Mouse (Mus musculus) neural tube, embryonic 10.5 days (tissue): Measurements from ENCODE around the gene Birc5.
A peak's percentile ranks its signal among the peaks of the same experiment; 100 is the strongest.
"Not testable (repeated sequence)": the region's sequence is repeated elsewhere in the genome, so short reads cannot be mapped to it uniquely, and the experiment has no call there.

Source experiments
- DNase-seq: peaks from one replicate; pipeline ENCODE4 v3.0.0-alpha.2; 2017; ENCODE audit warnings: low spot score; ENCODE audit errors: extremely low spot score

Birc5 gene

DNA sequence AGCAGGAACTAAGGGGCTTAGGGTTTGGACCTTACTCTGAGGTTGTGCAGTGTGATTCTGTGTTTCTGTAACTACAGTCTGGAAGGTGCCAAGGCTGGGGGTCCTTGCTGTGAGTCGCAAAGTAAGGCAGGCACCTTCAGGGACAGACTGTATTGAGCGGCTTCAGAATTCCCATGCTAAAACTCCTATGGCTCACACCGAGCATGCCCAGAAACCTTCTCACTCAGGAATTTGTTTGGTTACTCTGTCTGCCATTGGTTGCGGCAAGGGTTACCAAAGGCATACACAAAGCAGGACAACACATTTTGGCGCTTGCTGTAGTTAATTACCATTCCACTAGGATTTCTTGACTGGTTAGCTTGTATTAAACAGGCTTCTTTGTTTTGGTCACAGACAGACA lies 22.9 kb upstream of the Birc5 start:
- DNase-seq = no peak

DNA sequence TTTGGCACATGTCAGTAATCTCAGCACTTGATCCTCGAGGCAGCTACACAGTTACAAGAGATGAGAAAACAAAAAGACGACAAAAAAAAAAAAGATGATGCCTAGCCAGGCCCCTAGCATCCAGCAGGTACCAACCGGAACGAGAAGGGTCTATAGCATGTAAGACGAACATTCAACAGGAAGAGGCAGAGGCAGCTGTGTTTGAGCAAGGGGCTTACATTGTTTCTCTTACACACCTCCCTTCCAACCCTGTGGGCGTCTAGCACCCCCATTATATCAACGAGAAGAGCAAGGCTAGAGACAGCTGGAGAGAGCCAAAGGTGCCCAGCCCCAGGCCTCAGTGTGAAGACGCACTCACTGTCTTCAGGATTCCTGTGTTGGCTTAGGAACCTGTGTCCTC lies 22.1 kb upstream of the Birc5 start:
- no peak for DNase-seq

DNA sequence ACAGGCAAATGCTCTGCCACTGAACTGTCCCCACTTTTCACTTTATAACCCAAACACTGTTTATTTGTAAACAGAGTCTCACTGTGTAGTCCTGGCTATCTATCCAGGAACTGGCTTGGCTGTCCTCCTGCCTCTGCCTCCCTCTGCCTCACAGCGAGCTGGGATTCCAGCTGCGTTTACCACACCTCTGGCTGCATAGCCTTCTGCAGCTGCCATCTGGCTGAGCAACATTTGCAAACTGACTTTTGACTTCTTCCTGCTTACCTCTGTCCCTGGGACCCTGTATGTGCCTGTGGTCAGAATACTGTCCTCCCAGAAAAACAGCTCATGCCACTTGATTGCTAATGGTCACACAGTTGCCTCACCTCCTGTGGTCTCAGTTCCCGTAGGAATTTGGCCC lies 21.7 kb upstream of the Birc5 start:
- DNase-seq = no peak

DNA sequence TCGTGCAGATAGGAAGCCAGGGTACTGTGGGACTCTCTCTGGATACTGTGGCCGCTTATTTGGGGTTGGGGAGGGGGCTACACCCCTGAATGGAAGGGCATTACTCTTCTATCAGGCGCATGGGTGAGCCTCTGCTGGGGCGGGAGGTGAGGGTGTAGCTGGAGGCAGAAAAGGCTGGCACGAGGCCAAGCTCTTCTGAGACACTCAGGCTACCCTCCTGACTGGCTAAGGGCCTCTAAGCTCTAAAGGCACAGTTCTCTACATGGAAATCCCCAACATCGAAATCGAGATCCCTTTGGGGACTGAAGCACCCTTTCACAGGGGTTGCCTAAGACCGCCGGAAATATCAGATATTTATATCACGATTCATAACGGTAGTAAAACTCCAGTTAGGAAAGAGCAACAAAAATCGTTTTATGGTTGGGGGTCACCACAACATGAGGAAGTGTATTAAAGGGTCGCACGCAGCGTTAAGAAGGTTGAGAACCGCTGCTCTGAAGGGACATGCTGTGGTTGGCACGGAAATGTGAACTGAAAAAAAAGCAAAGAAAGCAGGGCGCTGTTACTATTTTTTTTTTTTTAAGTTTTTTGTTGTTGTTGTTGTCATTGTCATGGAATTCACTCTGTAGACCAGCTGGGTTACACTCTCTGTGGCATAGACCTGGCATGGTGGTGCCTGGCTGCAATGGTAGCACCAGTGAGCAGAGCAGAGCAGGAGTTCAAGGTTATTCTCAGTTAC lies 20.7 kb upstream of the Birc5 start:
- no peak for DNase-seq

DNA sequence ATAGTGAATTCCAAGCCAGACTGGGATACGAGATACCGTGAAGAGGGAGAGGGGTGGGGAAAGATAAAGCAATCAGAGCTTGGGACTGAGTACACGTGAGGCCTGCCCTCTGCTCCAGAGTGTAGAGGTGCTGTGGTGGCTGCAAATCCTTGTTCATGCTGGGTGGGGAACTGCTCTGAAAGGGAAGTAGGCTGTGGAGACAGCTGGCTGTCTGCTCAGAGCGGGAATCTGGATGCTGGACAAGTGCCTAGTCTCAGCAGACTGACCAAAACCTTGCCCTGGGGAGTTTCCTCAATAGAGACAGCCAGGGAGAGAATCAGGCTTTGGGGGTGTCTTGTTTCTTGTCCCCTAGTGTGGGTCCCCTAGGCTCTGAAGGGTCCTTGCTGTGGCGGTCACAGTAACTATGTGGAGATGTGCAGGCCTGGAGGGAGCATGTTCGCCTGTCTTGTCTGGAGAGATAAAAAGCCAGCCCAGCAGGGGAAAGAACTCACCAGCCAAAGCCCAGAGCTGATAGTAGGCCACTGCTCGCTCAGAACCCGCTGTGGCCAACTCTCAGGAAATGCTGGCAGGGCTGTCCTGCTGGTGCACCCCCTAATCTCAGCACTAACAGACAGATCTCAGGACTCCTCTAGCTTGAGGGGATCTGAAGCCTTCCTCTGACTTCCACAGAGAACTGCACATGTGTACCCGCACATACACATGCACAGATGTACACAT lies 20.0 kb upstream of the Birc5 start:
- DNase-seq = no peak

DNA sequence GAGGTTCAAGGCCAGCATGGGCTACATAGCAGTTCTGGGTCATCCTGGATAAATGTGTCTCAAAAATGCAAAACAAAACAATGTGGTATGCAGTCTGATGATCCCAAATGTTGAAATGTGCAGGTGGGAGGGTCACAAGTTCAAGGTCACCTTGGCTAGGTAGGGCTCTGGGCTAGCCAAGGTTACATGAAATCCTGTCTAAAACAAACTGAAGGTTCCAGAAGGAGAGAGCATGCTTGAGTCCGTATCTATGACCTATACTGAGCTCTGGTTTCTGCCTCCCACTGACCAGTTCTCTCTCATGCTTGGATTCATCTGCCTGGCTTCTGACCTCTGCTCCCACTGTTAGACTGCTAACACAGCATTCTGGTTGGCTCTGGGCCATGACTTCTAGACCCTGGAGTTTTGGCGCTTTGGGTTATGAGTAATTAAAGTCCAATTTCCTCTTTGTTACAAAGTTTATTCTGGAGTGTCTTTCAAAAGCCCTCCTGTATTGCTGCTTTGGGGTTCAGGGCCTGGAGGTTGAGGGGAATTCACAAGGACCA lies 19.3 kb upstream of the Birc5 start:
- DNase-seq = no peak

DNA sequence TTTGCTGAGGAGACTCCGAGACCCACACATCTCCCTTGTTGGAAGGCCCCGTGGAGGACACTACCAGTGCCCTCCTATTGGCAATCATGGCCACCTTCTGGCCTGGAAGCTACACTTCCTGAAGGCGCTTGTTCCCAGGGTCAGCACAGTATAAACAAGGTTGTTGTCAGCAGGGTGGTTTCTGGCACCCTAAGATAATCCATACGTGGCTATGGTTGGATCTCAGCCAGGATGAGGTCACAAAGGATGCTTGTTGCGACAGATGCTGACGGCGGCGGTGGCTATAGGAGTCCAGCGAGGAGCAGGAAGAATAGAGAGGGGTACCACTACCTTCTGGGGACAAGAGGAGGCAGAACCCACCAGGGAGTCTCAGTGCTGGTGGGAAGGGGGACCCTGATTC lies 18.6 kb upstream of the Birc5 start:
- no peak for DNase-seq

DNA sequence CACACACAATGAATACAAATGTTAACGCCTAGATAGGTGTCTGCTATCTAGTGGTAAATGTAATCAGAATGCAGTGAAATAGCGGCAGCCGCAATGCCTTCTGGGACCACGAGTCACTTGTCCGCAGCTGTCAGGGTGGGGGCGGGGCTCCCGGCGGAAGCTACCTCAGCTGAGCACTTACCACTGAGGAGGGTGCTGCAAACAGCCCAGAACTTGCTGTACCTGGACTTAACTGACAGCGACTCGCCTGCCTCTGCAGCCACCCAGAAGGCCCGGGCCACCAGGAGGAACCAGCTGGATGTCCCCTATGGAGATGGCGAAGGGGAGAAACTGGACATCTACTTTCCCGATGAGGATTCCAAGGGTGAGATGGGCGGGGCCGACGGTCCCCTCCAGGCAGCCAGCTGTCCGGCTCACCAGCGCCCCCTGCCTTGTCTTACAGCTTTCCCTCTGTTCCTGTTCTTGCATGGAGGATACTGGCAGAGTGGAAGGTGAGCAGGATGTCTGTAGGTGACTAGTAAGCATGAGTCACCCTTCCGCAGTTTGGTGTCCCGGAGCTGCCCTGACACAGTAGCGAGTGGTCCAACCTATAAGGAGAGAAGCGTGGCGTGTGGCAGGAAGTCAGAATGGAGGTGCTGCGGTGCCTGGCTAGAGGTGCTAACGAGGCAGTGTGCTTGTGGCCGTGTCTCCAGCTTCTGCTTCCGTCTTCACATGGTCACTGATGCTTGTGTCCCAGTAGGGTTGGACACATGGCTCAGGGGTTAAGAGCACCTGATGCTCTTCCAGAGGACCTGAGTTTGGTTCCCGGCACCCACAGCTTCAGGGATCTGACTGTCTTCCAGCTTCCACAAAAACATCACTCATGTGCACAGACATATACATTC lies 16.7 kb upstream of the Birc5 start:
- peak; percentile 86 for DNase-seq

DNA sequence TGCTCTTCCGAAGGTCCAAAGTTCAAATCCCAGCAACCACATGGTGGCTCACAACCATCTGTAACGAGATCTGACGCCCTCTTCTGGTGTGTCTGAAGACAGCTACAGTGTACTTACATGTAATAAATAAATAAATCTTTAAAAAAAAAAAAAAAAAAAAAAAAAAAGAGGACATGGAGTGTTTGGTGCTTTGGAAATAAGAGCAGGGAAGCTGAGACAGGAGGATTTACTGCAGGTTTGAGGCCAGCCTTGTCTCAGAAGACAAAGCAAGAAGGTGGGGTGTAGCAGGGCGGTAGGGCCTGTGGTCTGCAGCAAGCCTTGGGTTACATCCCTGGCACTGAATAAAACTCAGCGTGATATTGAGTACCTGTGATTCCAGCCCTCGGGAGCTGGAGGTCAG lies 15.5 kb upstream of the Birc5 start:
- not testable (repeated sequence) for DNase-seq

DNA sequence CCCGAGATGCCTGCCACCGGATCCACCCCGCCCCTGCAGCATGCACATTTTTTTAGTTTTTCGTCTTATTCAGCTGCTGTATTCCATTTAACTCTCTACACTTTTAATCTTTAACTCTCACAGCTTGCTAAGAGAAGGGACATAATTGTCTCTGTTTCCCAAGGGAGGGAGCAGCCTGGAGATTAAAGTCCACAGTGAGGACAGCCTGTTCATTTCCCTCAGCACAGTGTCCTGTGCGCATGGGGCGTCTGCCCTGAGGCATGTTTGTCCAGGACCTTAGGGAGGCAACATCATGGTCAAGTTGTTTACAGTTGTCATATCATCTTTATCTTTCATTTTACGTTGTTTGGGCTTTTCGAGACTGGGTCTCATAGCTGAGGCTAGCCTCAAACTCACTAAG lies 15.0 kb upstream of the Birc5 start:
- no peak for DNase-seq

DNA sequence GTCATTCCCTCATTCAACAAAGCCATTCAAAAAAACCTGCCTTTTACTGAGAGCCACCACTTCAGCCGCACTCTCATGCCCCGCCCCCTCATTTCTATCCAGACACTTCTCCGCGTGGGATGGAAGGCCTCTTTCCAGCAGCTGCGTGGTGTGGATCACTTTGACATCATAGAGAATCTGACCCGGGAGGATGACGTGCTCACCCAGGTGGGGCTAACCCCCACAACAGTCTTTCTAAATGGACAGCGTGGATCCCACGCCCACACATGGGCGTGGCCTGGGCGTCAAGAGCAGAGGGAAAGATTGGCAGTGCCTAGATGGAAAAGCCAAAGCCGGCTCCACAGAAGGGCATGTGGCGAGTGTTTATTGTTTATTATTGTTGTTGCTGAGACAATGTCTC lies 12.7 kb upstream of the Birc5 start:
- no peak for DNase-seq

DNA sequence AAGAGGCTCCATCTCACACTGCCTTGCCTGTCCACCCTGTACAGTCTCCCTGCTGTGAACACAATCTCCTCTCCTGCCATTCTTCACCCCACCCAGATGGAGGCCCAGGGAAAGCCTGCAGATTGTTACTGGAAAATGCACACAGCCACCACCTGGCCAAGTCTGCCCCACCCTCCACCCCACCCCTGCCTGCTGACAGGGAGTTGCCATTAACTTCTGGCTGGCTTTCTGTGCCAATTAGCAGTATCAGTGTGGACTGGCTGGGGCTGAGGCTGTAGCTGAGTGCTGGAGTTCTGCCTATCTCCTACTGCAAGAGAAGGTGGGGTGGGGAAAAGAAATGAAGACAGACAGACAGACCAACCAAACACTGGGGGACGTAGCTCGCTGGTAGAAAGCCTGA lies 10.5 kb upstream of the Birc5 start:
- no peak for DNase-seq

DNA sequence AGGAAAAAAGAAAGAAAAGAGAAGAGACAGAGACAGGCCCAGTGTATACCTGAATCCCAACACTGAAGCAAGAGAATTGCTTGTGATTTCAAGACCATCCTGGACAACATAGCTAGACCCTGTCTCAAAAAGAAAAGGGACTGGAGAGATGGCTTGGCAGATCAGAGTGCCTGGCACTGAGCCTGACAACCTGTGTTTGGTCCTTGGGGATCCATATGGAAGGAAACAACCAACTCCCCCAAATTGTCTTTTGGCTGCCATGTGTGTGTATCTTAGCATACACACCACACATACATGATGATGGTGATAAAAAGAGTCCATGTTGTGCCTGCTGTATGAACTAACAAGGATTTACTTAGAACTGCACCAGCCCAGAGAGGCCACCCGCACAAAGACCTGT lies 10.0 kb upstream of the Birc5 start:
- DNase-seq = no peak

DNA sequence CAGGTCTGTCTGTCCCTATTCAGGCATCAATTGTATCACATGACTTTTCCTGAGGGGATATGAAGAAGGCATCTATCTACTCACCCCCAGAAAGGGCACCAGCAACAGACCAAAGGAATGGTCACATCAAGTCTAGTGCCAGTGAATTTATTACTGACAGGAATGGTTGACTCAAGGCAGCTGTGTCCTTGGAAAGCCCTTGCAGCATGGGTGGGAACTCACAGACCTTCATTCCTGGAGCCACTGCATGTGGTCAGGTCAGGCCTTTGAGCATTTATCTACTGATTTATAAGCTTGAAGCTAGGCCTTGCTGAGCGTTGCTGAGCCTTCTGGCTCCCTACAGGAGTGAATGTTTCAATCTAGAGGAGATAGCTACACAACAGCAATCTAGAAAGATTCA lies 8.1 kb upstream of the Birc5 start:
- no peak for DNase-seq

DNA sequence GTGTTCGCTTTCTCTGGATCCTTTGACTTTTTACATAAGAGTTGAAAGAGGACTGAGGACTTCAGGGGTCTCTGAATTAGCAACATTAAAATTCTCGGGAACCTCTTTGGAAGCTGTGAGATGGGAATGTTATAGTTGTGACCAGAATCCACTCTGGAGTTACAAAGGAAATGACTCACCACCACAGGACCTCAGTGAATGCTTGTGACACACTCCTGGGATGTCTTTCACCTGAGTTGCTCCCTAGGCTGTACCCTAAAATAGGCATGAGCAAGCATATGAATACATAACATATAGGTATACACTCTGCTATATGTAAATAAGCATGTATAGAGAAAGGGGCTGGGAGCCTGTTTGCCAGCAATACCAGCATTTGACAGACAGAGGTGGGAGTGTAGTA lies 5.6 kb upstream of the Birc5 start:
- DNase-seq = no peak

DNA sequence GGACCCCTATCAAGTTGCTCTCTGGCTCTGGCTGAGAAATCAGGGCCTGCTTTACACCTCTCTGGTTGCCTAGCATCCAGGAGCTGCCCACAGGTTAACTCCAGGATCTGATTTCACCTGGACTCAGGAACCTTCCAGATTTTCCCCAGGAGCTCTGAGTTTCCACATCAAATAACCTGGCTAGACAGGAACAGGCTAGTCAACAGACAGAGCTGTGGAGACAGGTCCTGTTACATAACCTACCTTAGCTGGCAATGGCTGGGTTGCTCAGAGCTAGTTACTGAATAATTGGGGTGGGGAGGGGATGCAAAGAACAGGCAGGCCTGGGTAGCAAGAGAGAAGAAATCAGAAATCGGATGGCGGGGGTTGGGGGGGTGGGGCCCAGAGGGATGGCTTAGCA lies 4.1 kb upstream of the Birc5 start:
- no peak for DNase-seq

DNA sequence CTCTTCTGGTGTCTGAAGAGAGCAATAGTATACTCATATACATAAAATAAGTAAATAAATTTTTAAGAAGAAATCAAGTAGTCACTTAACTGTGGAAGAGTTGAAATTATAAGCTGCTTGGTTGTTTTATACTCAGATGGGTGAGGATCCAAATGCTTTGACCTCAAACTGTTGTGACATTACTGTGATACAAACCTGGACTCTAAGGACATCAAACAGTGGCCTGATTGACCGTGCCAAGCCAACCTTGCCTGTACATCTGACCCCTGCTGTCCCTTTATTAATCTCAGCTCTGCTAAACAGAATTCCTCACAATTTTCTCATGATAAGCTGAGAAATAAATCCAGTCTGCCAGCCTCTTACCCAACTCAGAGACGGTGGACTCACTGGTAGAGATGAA lies 3.4 kb upstream of the Birc5 start:
- no peak for DNase-seq

DNA sequence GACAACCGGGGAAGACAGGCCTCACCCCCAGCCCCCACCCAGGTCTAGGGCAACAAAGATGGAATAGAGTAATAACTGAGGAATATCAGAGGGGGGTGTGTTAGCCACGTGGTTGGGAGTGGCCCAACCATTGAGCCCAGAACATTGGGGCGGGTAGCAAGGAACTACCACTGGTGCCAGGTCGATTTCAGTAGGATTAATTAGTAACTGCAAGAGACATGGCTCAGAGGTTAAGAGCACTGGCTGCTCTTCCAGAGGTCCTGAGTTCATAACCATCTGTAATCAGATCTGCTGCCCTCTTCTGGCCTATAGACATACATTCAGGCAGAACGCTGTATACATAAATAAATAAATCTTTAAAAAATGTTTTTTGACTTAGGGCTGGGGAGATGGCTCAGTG lies 2.4 kb upstream of the Birc5 start:
- DNase-seq = no peak

DNA sequence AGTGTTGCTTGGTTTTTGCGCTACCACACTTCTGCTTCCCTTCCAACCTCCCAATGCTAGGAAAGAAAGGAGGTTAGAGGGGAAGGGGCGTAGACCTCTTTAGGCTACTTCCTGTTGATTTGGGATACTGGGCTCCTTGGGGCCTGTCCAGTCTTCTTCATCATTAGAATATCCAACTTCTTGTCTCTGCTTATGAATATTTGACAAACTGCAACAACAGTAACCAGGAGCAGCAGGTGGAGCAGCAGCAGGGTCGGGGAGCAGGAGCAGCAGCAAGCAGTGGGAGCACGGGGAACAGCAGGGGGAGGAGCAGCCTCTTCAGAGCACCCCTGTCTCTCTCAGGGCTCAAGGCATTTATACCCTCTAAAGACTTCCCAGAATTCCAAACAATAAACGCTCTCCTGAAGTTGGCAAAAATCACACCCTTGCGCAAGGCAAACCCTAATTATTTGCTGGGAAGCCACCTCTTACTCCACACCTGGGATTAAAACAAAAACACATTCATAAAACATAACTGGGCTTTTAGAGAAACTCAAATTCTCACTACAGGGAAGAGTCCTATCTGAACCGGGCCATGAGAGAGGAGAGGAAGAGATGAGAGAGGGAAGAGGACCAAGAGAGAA lies 1.3 kb upstream of the Birc5 start:
- DNase-seq = no peak

DNA sequence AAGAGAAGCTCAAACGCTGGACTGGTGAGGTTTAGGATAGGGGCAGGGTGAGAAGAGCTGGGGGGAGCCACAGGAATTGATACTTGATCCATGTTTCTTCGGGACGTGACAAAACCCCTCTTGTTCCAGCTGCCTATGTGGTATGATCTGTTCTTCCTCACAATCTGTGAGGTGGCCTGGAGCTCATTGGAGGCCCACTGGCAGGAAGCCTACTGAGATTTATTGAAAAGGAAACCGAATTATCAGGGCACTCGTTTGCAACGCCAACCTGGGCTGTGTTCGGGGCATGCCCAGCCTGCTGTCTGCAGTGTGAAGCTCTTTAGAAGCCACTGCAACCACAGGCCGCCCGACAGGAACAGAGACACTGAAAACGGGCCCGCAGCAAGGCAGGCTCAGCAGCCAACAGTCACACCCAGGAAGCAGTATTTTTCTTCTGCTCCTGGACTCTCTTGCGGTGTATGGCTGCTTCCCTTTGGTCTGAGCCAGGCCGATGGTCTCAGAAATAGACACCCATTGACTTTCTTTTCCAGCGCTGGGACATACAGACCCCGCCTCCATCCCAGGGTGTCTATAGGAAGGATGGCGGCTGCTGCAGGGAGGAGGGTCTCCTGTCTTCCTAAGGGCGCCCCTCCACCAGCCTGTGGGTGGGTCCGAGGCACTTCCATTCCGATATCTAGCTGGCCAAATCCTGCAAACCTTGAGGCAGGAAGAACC lies 623 bp upstream of the Birc5 start:
- DNase-seq = no peak

DNA sequence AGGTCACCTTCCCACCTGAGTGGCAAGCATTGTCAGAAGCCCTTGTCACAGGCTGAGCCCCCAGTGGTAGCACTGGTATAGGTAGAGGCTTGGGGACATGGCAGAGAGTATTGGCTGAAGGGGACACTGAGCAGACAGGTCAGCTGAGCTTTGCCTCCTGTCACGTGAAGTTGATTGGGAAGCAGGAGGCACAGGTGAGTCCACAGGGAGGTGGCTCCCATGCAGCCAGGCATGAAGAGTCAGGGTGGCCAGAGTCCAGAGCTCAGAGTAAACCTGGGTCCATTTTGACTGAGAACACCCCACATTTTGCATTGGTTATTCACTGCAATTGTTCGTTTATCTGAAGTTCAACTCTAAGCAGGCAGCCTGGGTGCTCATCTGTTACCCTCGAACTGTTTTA lies 3.8 kb downstream of the Birc5 start:
- no peak for DNase-seq
